Mouse (Mus musculus) stomach, embryonic 16.5 days (tissue): ENCODE measurements around the gene Fli1. TPM values are rescaled to one million over a fixed set of nuclear protein-coding genes. Genes with fewer than 3 reads are reported as not detected.
A peak's percentile ranks its signal among the peaks of the same experiment; 100 is the strongest.

ENCODE experiments used
- ATAC-seq: fragments of 200-750 bp; cut with Nextera tagmentation; 2 replicates; pipeline ENCODE4 v1.8.0; 2017; ENCODE audit warnings: moderate number of reproducible peaks, moderate TSS enrichment; ENCODE audit not compliant: insufficient read depth, low FRiP score
- H3K27ac ChIP-seq: fragments of 300-500 bp; sonication (generic); 2 replicates; pipeline ENCODE4 v1.5.1; 2014; ENCODE audit warnings: low read length
- H3K27me3 ChIP-seq: fragments of 300-500 bp; sonication (generic); 2 replicates; pipeline ENCODE4 v1.6.1; 2014; ENCODE audit warnings: low read length, control low read depth, mixed read lengths; ENCODE audit not compliant: control insufficient read depth, insufficient read depth
- H3K36me3 ChIP-seq: fragments of 300-500 bp; sonication (generic); 2 replicates; pipeline ENCODE4 v1.6.1; 2014; ENCODE audit warnings: low read length; ENCODE audit not compliant: control insufficient read depth, insufficient read depth
- H3K4me1 ChIP-seq: fragments of 300-500 bp; sonication (generic); 2 replicates; pipeline ENCODE4 v1.6.1; 2014; ENCODE audit warnings: low read length, control low read depth, mixed read lengths; ENCODE audit not compliant: control insufficient read depth, insufficient read depth
- H3K4me2 ChIP-seq: fragments of 300-500 bp; sonication (generic); 2 replicates; pipeline ENCODE4 v1.6.1; 2014; ENCODE audit warnings: low read depth, low read length, mixed read lengths
- H3K4me3 ChIP-seq: fragments of 300-500 bp; sonication (generic); replicated peaks from 2 replicates; pipeline ENCODE4 v1.5.1; 2014; ENCODE audit warnings: mild to moderate bottlenecking, low read length
- H3K9ac ChIP-seq: fragments of 300-500 bp; sonication (generic); 2 replicates; pipeline ENCODE4 v1.6.1; 2014; ENCODE audit warnings: low read length
- H3K9me3 ChIP-seq: fragments of 300-500 bp; sonication (generic); replicated peaks from 2 replicates; pipeline ENCODE4 v1.6.1; 2016; ENCODE audit warnings: low read length, control low read depth; ENCODE audit not compliant: control insufficient read depth
- WGBS: fragments of 180-500 bp; shearing (Covaris S2); extraction: QIAGEN DNeasy Blood & Tissue Kit; methylation state at CpG from one replicate; pipeline ENCODE4 v1.1.7; 2014; 5-methylcytosine and 5-hydroxymethylcytosine counted together
- polyA plus RNA-seq: library from polyadenylated mRNA; unstranded; fragments of >200 nt; fragmentation: Nextera tagmentation; extraction: Ambion mirVana; gene quantifications from 2 replicates; pipeline ENCODE4 v1.2.1, GENCODE M21; 2015

Fli1 gene
- polyA plus RNA-seq, 1 experiment from 2014 or later: 12.8 TPM

DNA sequence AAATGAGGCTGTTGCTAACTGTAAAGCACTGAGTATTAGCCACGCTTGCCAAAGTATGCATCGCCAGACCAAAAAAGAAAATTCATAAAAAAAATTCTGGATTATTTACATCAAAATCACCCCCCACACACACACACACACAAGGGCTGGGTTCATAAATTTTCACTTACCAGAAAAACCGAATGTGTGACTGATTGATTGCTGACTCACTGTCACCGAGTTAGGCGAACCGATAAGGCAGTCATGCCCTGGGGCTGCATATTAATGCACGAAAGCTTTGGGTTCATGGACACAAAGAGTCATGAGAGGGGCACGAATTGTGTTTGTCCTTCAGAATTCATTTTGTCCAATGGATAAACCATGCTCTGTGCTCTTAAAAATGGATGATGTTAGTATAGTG lies 17.2 kb upstream of the Fli1 start:
- Histone ChIP-seq H3K27ac (no peak overlapping the region), H3K4me1 (0 out of 2 replicates have a peak, but pooled peaks cover 2% of the 10 kb centered on the region), H3K36me3 (no peaks in the 10 kb centered on the region), H3K9me3 (no peaks in the 10 kb centered on the region), H3K27me3 (no peaks in the 10 kb centered on the region), H3K9ac (no peak overlapping the region), H3K4me3 (no peak overlapping the region), H3K4me2 (no peak overlapping the region)
- no peak for ATAC-seq
- 67% methylated on average over 8 of the region's 8 CpGs for WGBS

DNA sequence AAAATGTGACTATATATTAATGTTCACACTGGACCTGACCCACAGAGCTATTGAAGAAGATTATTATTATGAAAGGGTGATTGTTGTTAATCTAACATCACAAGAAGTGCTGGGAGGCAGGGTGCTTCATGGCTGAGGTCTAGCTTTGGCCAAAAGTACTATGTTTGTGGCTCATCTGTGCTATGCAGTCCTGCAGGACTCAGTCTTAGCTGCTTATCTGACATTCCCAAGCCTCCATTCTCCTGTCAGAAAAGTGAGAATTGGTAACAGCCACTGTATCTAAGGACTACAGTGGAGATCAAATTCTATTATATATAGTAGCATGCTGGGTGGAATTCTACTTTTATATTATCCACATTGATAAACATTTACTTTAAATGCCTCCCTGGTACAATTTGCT lies 16.8 kb upstream of the Fli1 start:
- H3K4me1 ChIP-seq: no peaks in the 10 kb centered on the region
- no peak overlapping the region for H3K9ac ChIP-seq
- H3K27ac ChIP-seq: no peak overlapping the region
- H3K4me3 ChIP-seq: no peak overlapping the region
- H3K27me3 ChIP-seq: no peaks in the 10 kb centered on the region
- H3K4me2 ChIP-seq: no peak overlapping the region
- H3K9me3 ChIP-seq: no peaks in the 10 kb centered on the region
- H3K36me3 ChIP-seq: no peaks in the 10 kb centered on the region
- no peak for ATAC-seq

DNA sequence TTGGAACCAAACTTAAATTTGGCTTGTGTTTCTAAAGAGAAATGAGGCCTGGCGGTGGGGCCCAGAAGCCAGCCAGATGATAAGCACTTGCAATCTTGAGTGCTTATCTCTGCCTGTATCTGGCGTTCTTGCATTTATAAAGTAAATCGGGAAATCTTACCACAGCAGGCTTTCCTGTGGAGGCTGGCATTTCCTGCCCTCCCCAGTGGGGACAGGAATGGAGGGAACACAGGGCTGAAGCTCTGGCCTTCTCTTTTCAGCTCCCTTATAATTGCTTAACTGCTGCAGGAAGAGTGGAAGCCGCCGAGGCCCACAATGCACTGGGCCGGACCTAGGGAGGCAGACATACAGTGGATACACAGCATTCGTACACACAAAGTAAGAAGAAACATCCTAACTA lies 13.7 kb upstream of the Fli1 start:
- Histone ChIP-seq H3K27ac (no peak overlapping the region), H3K27me3 (no peaks in the 10 kb centered on the region), H3K36me3 (no peaks in the 10 kb centered on the region), H3K9ac (no peak overlapping the region), H3K4me3 (no peak overlapping the region), H3K9me3 (no peaks in the 10 kb centered on the region), H3K4me1 (no peaks in the 10 kb centered on the region), H3K4me2 (no peak overlapping the region)
- ATAC-seq: no peak
- 73% methylated on average over 7 of the region's 7 CpGs for WGBS

DNA sequence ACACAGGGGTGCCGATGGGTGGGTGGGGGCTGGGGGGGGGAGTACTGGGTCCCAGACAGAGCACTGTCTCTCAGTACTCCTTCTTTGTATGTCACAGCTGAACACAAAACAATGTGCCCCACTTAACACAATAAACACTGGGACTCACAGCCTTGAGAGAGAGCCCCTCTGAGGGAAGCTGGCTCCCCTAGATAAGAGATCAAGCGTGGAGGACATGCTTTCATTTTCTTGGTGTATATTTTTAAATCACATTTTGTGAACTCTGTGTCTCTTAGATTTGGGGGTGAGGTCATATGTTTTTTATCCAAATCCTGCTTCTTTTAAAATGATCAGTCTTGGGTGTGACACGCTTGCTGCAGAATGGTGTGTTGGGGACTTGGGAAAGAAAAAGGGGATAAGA lies 12.6 kb upstream of the Fli1 start:
- Histone ChIP-seq H3K4me1 (no peaks in the 10 kb centered on the region), H3K9ac (no peak overlapping the region), H3K4me3 (no peak overlapping the region), H3K4me2 (no peak overlapping the region), H3K27ac (no peak overlapping the region), H3K36me3 (no peaks in the 10 kb centered on the region), H3K9me3 (no peaks in the 10 kb centered on the region), H3K27me3 (no peaks in the 10 kb centered on the region)
- ATAC-seq: no peak
- WGBS: 74% methylated on average over 3 of the region's 3 CpGs

DNA sequence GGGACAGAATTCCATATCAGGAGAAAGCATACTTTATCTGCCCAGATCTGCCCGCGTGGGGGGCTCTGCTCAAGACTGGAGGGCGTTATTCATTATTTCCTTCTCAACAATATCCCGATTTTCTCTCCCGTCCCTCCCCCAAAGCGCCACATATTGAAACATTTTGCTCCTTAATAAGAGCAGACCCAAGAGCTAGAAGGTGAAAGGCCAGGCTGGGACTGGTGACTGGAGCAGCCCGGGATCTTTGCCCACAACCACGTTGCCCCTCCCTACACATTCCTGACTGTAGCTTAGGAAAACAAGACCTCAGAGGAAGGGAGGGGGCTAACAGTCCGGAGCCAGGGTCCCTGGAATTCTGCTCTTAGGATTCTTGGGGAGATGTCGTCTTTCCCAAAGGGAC lies 7.9 kb upstream of the Fli1 start:
- Histone ChIP-seq H3K9me3 (no peaks in the 10 kb centered on the region), H3K4me2 (no peak overlapping the region), H3K4me1 (peaks cover 7% of the 10 kb centered on the region; the same call in 1 of the 2 replicates), H3K27me3 (peaks cover 14% of the 10 kb centered on the region; the same call in 1 of the 2 replicates), H3K27ac (no peak overlapping the region), H3K4me3 (no peak overlapping the region), H3K9ac (no peak overlapping the region), H3K36me3 (no peaks in the 10 kb centered on the region)
- no peak for ATAC-seq
- 16% methylated on average over 10 of the region's 10 CpGs for WGBS

DNA sequence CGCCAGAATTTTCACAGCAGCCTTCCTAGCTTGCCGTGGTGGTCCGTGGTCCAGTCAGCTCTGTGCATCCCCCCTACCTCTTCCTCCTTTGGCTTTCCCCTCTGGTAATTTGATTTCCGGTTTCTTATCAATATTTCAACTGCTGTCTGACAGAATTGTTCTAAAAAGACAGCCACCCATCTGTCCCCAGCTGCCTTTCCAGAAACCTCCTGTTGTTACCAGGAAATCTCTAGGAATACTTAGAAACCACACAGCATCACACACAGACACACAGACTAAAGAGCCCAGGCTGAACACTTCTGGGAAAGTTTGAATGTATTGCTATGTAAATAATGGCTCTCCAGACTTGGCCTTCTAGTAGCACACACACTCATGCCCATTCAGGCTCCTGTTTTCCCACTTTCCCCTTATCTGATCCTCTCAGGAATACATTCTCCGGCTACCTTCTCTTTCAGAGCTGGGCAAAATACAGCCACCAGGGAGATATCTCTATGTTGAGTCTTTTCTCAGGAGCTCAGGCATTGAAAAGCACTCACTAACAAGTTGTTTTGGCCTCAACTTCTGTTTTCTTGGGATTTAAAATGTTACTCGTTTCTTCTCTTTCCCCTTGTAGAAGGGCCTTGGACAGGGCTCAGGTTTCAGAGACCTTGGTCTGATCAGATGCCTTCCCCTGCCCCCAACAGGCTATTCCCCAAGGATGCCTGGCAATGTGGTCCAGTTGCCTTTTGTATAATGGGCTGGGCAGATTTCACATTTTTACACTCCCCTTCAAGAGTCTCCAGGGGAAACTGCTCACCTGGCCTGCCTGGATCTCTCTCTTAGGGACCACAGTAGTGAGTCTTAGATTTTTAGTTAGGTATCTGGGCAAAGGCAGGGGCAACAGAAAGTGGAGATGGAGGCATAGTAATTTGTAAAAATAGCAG lies 7.1 kb upstream of the Fli1 start:
- Histone ChIP-seq H3K4me3 (no peak overlapping the region), H3K9ac (no peak overlapping the region), H3K27me3 (peaks cover 22% of the 10 kb centered on the region; the same call in 1 of the 2 replicates), H3K9me3 (no peaks in the 10 kb centered on the region), H3K4me1 (peaks cover 15% of the 10 kb centered on the region; the same call in 1 of the 2 replicates), H3K27ac (0 out of 2 replicates have a peak overlapping the region, but pooled peaks have one; percentile 6), H3K36me3 (no peaks in the 10 kb centered on the region), H3K4me2 (no peak overlapping the region)
- 25% methylated on average over 6 of the region's 6 CpGs for whole genome bisulfite sequencing
- ATAC-seq: peak; percentile 37; the same call in 1 of the 2 replicates

DNA sequence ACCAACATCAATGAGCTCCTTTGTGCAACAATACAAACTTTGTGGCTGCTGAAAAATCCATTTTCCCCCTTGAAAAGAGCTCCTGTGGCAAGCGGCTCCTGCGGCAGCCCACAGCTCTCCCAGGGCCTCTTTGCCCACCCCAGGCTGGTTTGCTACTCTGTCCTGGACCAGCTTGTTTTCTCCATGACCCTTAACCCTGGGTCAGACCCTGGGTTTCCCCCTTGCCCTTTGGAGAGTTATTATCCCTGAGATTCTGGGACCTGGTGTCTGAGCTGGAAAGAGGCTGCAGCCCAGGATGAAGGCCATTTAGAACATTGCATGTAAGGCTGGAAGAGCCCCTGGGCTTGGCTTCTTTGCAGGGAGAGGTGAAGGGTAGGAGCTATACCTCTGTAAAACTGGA lies 4.1 kb upstream of the Fli1 start:
- Histone ChIP-seq H3K4me2 (no peak overlapping the region), H3K27me3 (peaks cover 42% of the 10 kb centered on the region), H3K4me1 (peaks cover 22% of the 10 kb centered on the region), H3K4me3 (no peak overlapping the region), H3K36me3 (no peaks in the 10 kb centered on the region), H3K9me3 (no peaks in the 10 kb centered on the region), H3K27ac (no peak overlapping the region), H3K9ac (no peak overlapping the region)
- 78% methylated on average over 2 of the region's 2 CpGs for WGBS
- ATAC-seq: no peak

DNA sequence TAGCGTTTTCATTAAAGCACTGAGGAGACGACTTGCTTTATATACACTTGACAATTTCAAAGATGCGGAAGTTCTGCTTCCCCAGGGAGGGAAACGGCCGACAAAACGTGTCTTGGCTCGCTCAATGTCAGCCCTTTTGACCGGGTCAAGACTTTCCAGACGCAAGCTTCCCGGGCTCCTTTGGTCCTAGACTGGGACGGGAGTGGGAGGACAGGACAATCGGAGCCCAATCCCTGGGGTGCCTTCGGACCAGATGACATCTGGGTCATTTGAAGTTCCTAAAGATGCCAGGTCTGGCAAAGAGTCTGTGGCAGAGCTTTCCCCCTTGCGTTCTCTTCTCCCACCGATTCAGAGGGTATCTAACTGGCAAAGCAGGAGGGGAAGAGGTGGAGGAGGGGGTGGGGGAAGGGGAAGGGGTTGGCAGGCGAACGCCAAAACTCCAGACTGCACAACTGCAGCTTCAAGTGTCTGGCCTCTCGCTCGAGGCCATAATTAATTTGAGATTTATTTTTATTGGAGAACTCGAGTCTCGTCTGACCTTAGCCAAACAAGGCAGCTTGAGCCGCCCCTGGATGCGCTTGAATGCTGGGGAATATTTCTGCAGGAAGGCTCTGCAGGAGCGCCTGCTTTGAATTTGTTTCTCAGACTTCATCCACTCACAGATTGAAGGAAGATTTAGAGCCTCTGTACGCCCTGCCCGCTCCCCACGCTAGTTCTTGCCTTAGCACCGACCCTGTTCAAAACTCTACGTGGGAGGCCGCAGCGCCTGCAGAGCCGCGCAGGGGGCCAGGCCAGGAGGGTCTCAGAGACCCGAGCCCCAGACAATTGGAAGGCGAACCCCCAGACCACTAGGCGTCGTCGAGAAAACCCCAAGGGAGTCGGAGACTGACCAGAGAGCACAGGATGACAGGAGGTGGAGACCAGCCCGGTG lies 2.3 kb upstream of the Fli1 start:
- no peak overlapping the region for H3K27ac ChIP-seq
- 12% methylated on average over 40 of the region's 40 CpGs for WGBS
- H3K27me3 ChIP-seq: peaks cover 45% of the 10 kb centered on the region
- H3K4me3 ChIP-seq: 0 out of 2 replicates have a peak overlapping the region, but pooled peaks have one; percentile 4
- H3K9me3 ChIP-seq: no peaks in the 10 kb centered on the region
- H3K4me2 ChIP-seq: peak overlapping the region; percentile 22; the same call in 1 of the 2 replicates
- H3K36me3 ChIP-seq: no peaks in the 10 kb centered on the region
- H3K4me1 ChIP-seq: peaks cover 20% of the 10 kb centered on the region
- H3K9ac ChIP-seq: 0 out of 2 replicates have a peak overlapping the region, but pooled peaks have one; percentile 23
- ATAC-seq: no peak
